Mouse (Mus musculus) neural tube, embryonic 13.5 days (tissue): ENCODE results near the gene Gm3415. TPM values are rescaled to one million over a fixed set of nuclear protein-coding genes. Genes with fewer than 3 reads are reported as not detected.

Source experiments
- ATAC-seq: fragments of 200-750 bp; cut with Nextera tagmentation; 2 replicates; pipeline ENCODE4 v1.8.0; 2017; ENCODE audit warnings: low read depth, mild to moderate bottlenecking, moderate TSS enrichment, moderate library complexity
- H3K27ac ChIP-seq: fragments of 300-500 bp; sonication (generic); replicated peaks from 2 replicates; pipeline ENCODE4 v1.5.1; 2015; ENCODE audit warnings: moderate library complexity, mild to moderate bottlenecking, inconsistent platforms
- H3K27me3 ChIP-seq: fragments of 300-500 bp; sonication (generic); 2 replicates; pipeline ENCODE4 v1.6.1; 2015; ENCODE audit warnings: mild to moderate bottlenecking, inconsistent platforms
- H3K36me3 ChIP-seq: fragments of 300-500 bp; sonication (generic); 2 replicates; pipeline ENCODE4 v1.6.1; 2015; ENCODE audit warnings: mild to moderate bottlenecking, inconsistent platforms
- H3K4me1 ChIP-seq: fragments of 300-500 bp; sonication (generic); replicated peaks from 2 replicates; pipeline ENCODE4 v1.6.1; 2015; ENCODE audit warnings: inconsistent platforms
- H3K4me2 ChIP-seq: fragments of 300-500 bp; sonication (generic); 2 replicates; pipeline ENCODE4 v1.6.1; 2015; ENCODE audit warnings: inconsistent platforms, mild to moderate bottlenecking, moderate library complexity
- H3K4me3 ChIP-seq: fragments of 300-500 bp; sonication (generic); 2 replicates; pipeline ENCODE4 v1.5.1; 2015; ENCODE audit warnings: mild to moderate bottlenecking, inconsistent platforms
- H3K9ac ChIP-seq: fragments of 300-500 bp; sonication (generic); 2 replicates; pipeline ENCODE4 v1.6.1; 2015; ENCODE audit warnings: moderate library complexity, mild to moderate bottlenecking, inconsistent platforms
- H3K9me3 ChIP-seq: fragments of 300-500 bp; sonication (generic); 2 replicates; pipeline ENCODE4 v1.6.1; 2016; ENCODE audit warnings: inconsistent platforms
- WGBS: fragments of 180-500 bp; shearing (Covaris S2); methylation state at CpG from one replicate; pipeline ENCODE4 v1.1.7; 2015; 5-methylcytosine and 5-hydroxymethylcytosine counted together
- polyA plus RNA-seq: library from polyadenylated mRNA; unstranded; fragments of >200 nt; fragmentation: Nextera tagmentation; extraction: Ambion mirVana; gene quantifications from 2 replicates; pipeline ENCODE4 v1.2.1, GENCODE M21; 2015

The Gm3415 gene
- polyA plus RNA-seq, 1 experiment from 2014 or later: not detected

GRCm38 (mm10) chr5:146606895-146607294 lies 51.0 kb downstream of the Gm3415 start:
- Histone ChIP-seq H3K27ac (no peak overlapping the region), H3K4me2 (no peak overlapping the region), H3K27me3 (no peaks in the 10 kb centered on the region; the same call in 1 of the 2 replicates), H3K36me3 (no peaks in the 10 kb centered on the region), H3K4me3 (no peak overlapping the region), H3K4me1 (peaks cover 4% of the 10 kb centered on the region; the same call in 1 of the 2 replicates), H3K9me3 (no peaks in the 10 kb centered on the region), H3K9ac (no peak overlapping the region)
- WGBS: 93% methylated on average over 5 of the region's 5 CpGs
- ATAC-seq: no peak

GRCm38 (mm10) chr5:146607816-146608215 lies 51.9 kb downstream of the Gm3415 start:
- no peak for ATAC-seq
- Histone ChIP-seq H3K4me1 (peaks cover 5% of the 10 kb centered on the region; the same call in 1 of the 2 replicates), H3K4me3 (no peak overlapping the region), H3K36me3 (no peaks in the 10 kb centered on the region), H3K9ac (no peak overlapping the region), H3K27ac (no peak overlapping the region), H3K4me2 (no peak overlapping the region), H3K27me3 (no peaks in the 10 kb centered on the region; the same call in 1 of the 2 replicates), H3K9me3 (no peaks in the 10 kb centered on the region)
- 77% methylated on average over 5 of the region's 5 CpGs for WGBS

Other genes starting within 250 kb of the Gm3415 start
- gene Wasf3, start 171.2 kb upstream of the Gm3415 start, polyA plus RNA-seq: 14.4 and 14.8 TPM in 2 replicates
- gene Gm6408, start 74.2 kb upstream of the Gm3415 start, polyA plus RNA-seq: not detected in 2 replicates
- not detected in 2 replicates for gene Gm6370, start 64.8 kb upstream of the Gm3415 start, polyA plus RNA-seq
- gene 4930449I24Rik, start 53.7 kb upstream of the Gm3415 start, polyA plus RNA-seq: not detected in 2 replicates
- gene Gm3402, start 42.0 kb upstream of the Gm3415 start, polyA plus RNA-seq: not detected in 2 replicates
- gene Gm3404, start 30.3 kb upstream of the Gm3415 start, polyA plus RNA-seq: not detected in 2 replicates
- not detected in 2 replicates for gene Gm3409, start 18.5 kb upstream of the Gm3415 start, polyA plus RNA-seq
- gene Gpr12, start 29.1 kb downstream of the Gm3415 start, polyA plus RNA-seq: 8.8 and 11.4 TPM in 2 replicates
- 22.3 and 22.5 TPM in 2 replicates for gene Usp12, start 238.9 kb downstream of the Gm3415 start, polyA plus RNA-seq